Mouse (Mus musculus): ENCODE measurements around the gene Hemgn. TPM values are rescaled to one million over a fixed set of nuclear protein-coding genes. Genes with fewer than 3 reads are reported as not detected.

Gene Hemgn
- total RNA-seq (2022), result not detected

DNA sequence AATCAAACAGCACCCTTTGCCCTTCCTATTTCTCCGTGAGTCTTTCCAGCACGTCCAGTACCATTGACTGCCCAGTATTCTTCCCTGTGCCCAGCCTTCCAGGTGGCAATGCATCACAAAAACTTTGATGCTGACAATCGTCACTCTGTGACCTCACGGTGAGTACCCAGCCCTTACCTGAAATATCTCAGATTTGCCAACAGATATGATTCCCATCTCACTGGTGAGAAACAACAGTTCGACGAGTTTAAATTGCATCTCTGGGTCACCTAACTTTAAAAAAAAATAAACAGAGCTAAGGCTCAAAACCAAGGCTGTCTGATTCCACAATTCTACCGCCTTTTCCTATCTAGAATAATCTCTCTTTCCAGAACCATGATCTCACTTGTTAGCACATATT, at the start of gene Hemgn:
Gene Hemgn, minus strand, starts transcription at position 101 of the 400 bp plus-strand sequence.
- no peak for DNase-seq (ENCODE audit: low spot score in 2 of 2)

GRCm38 (mm10) chr4:46458411-46458810, 45.1 kb upstream of the Hemgn start:
- DNase-seq (ENCODE audit: low spot score in 2 of 2), result no peak

DNA sequence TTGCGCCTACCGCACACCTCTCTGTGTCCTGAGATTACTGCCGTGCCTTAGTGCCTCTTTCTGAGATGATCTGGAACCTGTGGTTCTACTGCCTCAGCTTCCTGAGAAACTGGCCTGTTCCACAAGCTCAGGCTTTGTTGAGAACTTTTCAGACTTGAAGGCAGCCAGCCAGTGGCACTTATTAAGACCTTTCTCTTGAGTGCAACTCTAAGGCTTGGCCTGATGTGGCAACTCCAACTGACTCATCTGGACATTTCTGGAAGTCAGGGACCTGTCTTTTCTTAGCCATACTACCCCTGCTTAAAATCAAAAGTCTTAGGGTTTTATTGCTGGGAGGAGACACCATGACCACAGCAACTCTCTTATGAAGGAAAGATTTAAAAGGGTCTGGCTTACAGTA, 43.9 kb upstream of the Hemgn start:
- no peak for DNase-seq (ENCODE audit: low spot score in 2 of 2)

GRCm38 (mm10) chr4:46456762-46457161, 43.5 kb upstream of the Hemgn start:
- no peak for DNase-seq (ENCODE audit: low spot score in 2 of 2)

GRCm38 (mm10) chr4:46454097-46454864, 41.0 kb upstream of the Hemgn start:
- DNase-seq (ENCODE audit: low spot score in 2 of 2), result no peak

GRCm38 (mm10) chr4:46452855-46453719, 39.8 kb upstream of the Hemgn start:
- no peak for DNase-seq (ENCODE audit: low spot score in 2 of 2)

GRCm38 (mm10) chr4:46452481-46452850, 39.2 kb upstream of the Hemgn start:
- peak; percentile 14 to 23 for DNase-seq (ENCODE audit: low spot score in 2 of 2)

DNA sequence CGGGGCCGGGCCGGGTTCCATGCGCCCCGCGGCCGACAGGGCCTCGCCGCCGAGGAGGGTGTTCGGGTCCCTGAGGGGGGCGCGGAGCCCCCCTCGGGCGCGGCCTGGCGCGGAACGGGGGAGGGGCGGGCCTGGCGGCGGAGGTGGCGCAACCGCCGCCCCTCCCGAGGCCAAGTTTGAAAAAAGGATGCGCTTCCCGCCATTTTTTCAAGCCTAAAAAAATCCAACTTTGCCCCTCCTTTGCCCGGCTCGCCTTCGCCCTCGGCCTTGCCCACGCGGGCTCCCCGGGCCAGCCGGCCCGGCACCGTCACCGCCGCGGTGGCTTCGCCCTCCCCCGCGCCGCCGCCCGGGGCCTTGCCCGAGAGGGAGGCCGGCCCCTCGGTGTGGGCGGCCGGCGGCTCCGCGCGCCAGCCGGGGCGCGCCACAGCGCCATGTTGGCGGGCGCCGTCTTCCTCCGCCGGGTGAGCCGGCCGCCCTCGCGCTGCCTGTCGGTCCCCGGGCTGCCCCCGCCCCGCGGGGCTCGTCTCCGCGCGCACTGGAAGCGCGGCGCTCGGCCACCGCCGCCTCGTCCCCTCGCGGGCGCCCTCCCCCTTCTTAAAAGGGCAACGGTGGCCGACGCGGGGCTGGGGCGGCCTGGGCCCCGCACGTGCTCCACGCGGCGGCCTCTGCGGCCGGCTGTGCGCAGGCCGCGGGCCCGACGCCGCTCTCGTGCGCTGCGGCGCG, 38.6 kb upstream of the Hemgn start:
- peak; percentile 45 to 74 for DNase-seq (ENCODE audit: low spot score in 2 of 2)

- peak; percentile 54 to 63 for DNase-seq (ENCODE audit: low spot score in 2 of 2)
These were observed 38.0 kb upstream of the Hemgn start for GRCm38 (mm10) chr4:46451240-46451757.

DNA sequence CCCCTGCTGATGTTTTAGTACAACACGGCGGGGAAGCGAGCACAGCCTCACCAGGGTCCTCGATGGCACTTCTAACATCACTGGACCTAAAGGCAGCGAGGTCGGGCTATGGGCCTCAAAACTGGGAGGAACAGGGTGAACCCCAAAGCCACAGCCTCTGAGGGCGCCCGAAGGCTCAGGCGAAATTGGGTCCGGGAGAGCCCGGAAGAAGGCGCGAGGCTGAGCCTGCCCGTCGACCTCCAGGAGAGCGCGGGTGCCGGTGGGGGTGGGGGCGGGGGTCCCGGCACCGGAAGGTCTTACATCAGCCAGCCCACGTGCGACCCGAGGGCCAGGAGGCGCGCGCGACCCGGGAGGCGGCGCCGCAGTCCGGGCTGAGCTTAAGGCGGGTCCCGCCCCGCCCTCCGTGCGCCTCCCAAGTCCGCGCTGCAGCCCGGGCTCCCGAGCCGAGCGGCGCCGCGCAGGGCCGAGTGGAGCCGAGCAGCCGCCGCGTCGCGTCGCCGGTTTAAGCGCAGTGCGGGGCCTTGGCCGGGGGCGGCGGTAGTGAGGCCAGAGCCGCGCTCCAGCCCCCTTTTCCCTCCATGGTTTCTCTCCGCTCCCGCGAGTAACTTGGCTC, 37.3 kb upstream of the Hemgn start, which contains the start of gene Anp32b:
Gene Anp32b, plus strand, starts transcription at position 384 of the 613 bp plus-strand sequence.
- DNase-seq (ENCODE audit: low spot score in 2 of 2), result peak; percentile 85 to 91

- DNase-seq (ENCODE audit: low spot score in 2 of 2), result no peak
These were observed 36.8 kb upstream of the Hemgn start for GRCm38 (mm10) chr4:46450020-46450518.

- DNase-seq (ENCODE audit: low spot score in 2 of 2), result no peak
These were observed 35.6 kb upstream of the Hemgn start for GRCm38 (mm10) chr4:46448886-46449285.

DNA sequence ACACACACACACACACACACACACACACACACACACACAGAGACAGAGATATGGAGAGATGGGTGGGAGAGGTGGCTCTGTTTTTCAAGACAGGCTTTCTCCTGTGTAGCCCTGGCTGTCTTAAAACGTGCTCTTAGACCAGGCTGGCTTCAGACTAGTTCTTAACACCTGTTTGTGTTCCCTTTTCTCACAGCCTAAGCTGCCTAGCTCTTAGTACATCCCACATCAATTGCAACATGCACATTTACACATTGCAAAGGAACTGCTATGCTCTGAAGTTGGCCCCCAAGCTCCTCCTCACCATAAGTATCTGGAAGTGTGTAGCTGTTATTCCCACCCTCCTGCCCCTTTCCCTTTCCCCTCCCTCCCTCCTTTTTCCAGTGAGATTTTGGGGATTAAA, 34.2 kb upstream of the Hemgn start:
- DNase-seq (ENCODE audit: low spot score in 2 of 2), result no peak

DNA sequence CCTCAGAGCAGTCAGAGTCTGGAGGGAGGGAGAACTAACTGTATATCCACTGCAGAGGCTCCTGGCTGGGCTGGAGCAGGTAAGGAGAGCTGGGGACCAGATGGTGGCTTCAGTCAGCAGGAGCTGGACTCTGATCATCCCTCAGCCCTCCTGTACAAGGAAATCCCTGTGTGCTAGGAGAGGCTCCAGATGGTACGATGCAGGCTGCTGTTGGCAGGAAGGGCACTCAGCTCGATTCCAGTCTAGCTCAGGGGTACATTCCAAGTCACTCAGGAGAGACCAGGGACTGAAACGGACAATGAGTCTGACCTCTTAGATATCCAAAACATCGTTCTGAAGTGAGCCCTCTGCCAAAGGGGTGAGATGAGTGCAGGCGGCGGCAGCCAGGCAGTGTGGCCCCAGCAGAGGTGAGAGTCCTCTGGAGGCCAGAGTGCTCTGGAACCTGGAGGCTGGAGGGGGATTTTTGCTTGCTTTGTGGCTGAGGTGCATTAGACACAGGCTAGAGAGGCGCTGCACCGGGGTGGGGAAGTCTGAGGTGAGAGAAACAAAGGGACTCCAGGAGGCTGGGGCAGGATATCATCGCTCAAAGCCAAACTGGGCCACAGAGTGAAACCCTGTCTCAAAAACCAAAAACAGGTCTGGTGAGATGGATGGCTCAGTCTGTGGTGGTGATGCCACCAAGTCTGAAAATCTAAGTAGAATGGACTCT, 32.1 kb upstream of the Hemgn start:
- no peak for DNase-seq (ENCODE audit: low spot score in 2 of 2)

DNA sequence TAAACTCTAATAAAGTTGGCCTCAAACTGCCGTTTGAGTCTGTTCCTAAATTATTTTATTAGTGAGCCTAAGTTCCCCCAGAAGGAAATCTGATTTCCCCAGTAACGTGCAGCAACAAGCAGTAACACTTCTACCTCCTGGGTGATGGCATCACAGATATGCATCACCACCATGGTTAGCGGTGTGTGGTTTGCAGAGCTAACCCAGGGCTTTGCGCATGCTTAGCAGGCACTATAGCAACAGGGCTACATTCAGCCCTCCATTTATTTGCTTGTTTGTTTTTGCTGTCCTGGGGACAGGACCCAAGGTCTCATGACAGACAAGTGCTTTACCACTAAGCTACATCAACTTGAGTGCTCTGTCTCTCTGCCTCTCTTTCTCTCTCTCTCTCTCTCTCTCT, 29.2 kb upstream of the Hemgn start:
- no peak for DNase-seq (ENCODE audit: low spot score in 2 of 2)

- DNase-seq (ENCODE audit: low spot score in 2 of 2), result no peak
These were observed 19.2 kb upstream of the Hemgn start for GRCm38 (mm10) chr4:46432339-46433036.

DNA sequence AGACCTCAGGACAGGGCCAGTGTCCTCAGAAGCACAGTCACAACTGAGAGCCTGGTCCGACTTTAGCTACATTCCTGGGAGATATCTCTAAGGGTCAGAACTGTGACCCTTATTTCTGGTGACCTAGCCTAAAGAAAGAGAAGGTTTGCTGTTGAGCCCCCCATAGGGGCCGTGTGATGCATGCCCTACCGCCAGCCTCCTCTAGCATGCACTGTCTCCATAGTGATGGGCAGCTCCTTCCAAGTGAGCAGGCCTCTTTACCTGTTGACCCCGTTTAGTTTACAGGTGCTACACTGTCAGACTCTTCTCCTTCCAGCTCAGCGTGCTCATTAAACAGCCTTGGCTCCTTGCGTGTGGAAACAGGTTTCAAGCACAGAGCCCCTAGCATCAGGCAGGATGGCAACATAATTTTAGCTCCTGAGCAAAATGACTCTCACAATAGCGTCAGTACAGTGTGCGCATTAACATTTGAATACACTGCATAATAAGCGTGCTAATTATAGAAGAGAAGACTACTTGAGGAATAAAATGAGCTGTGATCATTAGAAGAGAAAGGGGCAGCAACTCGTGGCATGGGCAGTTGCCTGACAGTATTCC, 15.7 kb upstream of the Hemgn start:
- no peak for DNase-seq (ENCODE audit: low spot score in 2 of 2)

DNA sequence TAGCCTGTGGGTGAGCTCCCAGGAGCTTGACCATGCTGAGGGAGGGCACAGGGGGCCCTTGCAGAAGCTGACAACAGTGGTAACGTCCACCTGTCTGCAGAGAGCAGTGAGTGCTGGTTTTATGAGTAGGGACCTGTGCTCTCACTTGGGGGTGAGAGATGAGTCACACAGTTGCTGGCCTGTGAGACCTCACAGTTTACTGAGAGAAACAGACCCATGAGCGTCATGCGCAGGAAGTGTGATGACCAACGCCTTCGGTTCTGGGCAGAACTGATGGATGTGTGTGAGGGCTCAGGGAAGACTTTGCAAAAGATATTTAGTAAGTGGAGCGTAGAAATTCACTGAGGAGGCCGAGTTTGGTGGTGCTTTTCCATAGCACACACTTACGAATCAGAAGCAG, 9.3 kb upstream of the Hemgn start:
- no peak for DNase-seq (ENCODE audit: low spot score in 2 of 2)

GRCm38 (mm10) chr4:46418851-46419250, 5.5 kb upstream of the Hemgn start:
- no peak for DNase-seq (ENCODE audit: low spot score in 2 of 2)
